Mouse (Mus musculus) adrenal gland, postnatal 10 days (tissue): ENCODE measurements around the gene Art4. TPM values are rescaled to one million over a fixed set of nuclear protein-coding genes. Genes with fewer than 3 reads are reported as not detected.

Experiments used
- DNase-seq: peaks from one replicate; pipeline ENCODE4 v3.0.0; 2021; ENCODE audit warnings: mixed read lengths
- total RNA-seq, 2 experiments: library from RNA; stranded (reverse); gene quantifications; 2 replicates each; pipeline ENCODE4 v1.2.3; 2021

Gene Art4
- total RNA-seq, 2 experiments from 2014 or later, result 5.9 to 7.5 TPM

DNA sequence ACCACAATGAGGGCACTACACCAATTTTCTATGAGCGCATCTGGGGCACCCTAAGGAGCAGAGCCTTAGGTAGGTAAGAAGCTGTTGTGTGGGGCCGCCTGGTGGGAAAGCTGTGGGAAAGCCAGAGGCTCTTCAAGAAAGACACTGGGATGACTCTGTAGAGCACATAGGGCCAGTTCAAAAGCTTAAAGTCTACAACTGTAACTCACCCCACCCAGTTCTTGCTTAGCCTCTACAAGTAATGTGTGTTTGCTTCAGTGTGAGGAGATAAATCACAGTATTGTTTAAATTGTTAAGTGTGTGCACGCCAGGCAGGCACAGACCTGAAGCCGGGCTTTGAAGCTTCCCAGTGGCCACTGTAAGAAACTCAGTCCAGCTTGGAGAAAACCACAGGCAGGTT, 8.6 kb upstream of the Art4 start:
- DNase-seq, result no peak

DNA sequence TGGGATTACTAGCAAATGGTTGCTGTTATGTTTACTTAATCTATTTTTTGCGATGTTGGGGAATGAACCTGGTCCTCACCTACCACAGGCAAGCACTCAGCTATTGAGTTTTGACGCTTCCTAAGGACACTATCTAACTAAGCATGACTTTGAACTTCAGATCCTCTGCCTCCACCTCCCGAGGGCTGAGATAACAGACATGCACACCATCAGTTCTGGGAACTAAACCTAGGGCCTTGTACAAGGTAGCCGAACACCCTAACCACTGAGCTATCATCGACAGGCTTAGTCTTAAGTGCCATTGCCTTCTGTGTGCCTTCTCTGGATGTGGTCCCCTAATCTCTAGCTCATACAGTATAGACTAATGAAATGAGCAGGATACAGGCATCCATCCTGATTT, 7.8 kb upstream of the Art4 start:
- no peak for DNase-seq

DNA sequence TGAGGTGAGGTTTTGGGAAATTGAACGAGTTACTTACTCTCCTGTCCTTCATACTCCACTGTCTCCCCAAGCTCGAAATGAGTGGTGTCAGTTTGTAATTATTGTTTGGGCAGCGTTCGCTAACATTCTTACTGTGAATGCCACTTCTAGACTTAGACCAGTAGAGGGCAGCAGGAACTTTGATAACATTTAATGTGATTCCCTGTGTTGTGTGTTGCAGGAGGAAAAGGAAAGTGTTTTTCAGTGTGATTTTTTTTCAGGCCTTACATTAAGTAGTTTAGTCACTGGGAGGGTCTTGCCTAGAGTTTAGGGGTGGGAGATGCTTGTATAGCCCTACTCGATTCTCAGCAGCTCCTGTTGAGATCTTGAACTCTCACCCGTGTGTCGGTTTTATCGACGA, 3.5 kb upstream of the Art4 start:
- peak; percentile 21 for DNase-seq

DNA sequence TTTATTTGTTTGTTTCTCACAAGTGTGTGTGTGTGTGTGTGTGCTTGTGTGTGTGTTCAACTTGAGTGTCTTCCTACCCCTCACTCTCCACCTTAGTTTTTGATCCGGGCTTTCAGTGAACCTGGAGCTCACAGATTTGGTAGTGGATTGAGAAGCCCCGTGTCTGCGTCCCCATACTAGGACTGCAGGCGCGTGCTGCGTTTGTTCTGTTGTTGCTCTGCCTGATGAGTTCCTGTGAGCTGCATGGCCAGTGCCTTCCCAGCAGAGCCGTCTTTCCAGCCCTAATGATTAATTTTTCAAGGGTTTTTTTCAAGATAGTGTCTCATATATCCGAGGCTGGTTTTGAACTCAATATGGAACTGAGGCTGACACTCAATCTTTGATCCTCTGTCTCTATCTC, 887 bp upstream of the Art4 start:
- peak; percentile 10 for DNase-seq

DNA sequence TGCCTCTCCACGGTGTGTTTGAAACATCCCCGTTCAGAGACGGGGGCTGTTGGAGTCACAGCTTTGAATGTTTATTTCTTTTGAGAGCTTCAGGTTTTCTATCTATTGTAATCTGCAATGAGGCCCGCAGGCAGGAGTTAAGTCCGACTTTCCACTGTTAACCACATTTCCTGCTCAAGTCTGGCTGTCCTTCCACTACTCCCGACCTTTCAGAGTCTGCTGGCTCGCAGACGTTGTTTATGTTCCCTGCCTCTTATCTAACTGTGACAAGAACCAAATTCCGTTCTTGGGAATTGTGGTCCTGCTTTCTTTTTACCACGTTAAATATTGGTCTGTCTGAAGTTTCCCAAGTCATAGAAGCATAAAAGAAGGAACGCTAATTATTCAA, 334 bp upstream of the Art4 start:
- peak; percentile 49 for DNase-seq

DNA sequence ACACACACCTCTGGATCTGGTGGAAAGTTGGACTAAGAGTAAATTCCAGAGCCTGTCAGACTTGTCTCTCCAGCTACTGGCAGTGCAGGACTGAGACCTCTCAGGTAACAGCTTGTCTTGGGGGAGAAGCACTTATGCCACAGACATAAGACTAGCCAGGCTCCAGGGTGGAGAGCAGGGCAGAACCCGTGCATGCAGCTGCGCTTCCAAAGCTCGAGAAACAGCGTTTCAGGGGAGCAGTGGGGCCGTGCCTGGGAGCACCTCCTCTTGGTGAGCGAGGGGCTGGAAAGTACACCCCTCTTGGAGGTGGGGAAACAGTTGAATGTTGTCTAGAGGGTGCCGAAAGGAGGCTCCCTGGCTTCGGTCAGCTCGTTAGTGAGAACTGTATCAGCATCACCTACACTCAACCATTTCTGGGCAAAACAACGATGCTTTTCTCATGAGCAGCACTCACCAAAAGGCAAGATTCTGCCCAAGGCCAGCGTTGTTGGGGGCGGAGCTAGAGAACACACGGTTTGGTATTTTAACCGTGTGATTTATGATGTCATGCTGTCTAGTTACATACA, 1.4 kb downstream of the Art4 start:
- DNase-seq, result peak; percentile 51

DNA sequence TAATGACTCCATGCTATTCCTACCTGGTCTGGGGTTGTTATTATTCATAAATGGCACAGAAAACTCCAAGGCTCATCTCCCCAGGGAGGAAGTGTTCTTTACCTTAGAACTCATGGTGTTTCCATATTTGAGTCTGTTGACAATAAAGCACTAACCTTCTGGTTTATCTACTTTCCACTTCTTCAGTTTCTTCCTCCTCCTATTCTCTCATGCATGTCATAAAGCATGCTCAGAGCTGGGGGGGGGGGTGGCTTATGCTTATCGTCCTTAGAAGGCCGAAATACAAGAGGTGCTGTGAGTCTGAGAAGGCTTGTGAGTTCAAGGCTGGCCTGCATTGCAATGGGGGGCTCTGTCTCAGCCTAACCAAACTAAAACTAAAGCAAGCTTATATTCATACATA, 2.4 kb downstream of the Art4 start:
- no peak for DNase-seq

DNA sequence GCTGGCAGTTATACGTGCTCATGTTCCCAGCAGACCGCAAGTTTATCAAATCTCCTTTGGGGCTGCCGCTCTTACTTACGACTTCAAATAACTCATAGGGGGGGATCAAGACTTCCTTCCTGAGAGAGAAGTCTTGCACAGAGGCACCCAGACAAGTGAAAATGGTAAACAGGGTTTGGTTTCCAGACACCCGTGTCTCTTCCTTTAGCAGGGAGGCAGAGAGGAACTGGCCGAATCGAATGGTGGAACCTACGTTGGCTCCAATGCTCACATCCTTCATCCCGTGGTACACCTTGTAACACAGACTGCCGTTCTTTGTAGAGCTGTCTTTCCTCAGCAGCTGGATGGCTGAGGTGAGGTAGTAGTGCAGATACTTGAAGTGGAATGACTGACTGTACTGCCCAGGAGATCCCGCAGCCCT, 3.2 kb downstream of the Art4 start:
- no peak for DNase-seq

DNA sequence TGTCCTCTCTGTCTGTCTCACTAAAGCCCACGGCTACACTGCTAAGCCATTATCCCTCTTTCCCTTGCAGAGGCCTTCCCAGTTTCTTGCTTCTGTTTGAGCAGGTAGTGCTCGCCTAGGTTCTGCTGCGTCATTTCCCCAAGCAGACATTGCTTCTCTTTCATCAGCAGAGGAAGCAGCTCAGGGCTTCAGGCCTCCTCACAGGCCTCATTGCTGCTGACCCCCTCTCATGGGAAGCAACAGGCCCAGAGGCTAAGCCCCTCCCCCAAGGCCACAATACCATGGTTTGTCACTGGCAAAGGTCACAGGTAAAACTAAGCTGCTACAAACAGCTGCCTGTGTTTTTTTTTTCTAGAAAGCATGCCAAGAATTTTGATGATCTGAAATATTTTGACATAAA, 4.8 kb downstream of the Art4 start:
- no peak for DNase-seq

DNA sequence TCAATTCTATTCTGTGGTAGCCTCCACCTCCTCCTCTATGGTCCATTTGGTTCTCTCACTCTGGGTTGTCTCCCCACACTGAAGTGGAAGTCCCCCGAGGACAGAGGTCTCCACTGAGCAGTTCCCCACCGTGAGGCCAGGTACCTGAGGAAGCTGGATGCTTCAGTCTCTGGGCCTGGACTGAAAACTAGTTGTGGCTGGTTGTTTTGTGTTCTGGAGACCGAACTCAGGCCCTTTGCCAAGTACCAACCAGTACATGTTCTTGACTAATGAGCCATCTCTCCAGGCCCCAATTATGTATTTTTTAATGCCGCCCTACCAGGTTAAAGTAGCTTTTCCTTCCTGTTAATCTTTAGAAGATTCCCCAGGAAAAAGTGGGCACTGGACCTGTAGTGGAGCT, 5.2 kb downstream of the Art4 start:
- DNase-seq, result no peak

DNA sequence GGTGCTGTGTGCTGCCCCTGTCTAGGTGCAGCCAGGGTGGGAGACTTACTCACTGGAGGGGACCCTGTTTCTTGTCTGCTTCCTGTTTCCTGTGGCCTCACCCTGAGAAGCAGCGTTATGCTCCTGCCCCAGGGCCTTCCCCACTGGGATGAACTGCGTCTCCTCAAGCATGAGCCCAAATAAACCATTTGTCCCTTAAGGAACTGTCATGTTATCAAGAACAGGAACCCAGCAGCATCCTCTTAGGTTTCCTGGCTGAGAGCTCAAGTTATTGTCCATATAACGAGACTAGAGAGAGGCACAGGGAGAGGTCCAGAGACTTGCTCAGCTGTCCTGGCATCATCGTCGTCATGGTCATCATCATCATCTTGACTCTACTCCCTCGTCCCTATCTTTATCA, 7.3 kb downstream of the Art4 start:
- DNase-seq, result no peak

DNA sequence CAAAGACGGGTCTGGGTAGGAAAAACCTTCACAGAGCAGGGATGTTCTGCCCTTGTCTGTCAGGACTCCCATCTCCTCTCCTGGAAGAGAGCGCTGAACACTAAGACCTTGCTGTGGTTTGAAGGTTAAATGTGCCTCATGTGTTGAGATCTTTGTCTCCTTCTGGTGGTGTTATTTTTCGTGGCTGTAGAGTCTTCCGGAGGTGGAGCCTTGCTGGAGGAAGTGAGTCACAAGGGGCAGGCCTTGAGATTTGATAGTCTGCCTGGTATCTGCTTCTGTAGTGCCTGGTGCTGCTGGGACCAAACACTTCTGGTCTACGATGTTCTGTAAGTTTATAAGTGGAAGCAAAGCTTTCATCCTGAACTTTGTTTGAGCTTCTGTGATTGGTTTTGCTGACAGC, 8.6 kb downstream of the Art4 start:
- DNase-seq, result no peak

DNA sequence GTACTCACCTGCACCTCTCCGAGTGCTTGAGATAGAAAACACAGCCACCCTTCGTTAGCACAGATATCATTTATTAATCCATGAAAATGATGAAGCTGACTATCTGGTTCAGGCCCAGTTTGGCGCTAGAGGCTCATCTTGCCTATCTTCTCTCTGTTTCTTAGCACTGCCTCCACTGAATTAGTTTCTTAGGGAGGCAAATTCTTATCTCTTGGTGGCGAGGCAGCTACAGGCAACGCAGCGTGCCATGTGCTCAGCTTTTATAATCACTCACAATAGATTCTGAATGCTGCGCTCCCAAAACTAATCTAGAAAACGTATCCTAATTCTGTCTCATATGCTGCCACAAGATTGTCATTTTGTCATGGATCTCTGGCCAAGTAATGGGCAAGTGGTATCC, 9.1 kb downstream of the Art4 start:
- no peak for DNase-seq

DNA sequence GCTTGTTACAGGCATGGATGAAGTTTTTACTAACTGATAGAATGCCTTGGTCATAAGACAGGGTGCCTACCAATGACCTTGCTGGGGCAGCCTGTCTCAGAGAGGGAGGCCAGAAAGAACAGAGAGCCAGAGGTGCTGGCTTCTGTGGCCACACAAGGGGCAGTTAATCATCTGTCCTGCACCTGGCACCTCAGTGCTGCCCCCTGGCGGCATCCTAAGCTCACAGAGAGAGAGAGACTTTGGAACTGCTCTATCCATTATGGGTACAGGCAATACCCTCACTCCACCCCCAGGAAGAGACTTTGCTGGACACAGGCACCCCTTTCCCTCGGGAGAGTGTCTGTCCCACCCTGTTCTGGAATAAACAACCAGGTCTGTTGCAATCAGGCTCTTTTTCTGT, 9.7 kb downstream of the Art4 start:
- DNase-seq, result peak; percentile 79

DNA sequence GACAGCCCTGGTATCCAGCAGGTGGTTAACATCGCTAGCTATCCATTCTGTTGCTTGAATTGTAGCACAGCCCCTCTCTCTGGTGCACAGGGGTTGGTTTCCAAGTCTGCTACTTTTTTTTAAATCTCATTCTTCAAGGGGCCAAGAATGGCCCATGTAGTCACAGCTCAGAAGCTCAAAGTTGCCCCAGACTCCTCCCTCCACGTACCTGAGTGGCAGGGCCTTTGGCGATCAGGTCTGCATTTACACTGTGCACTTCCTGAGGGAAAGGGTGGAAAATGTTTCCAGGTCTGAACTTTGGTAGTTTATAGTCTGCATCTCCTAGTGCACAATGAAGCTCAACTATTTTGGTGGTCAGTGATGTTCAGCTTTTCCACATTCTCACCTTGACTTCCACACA, 10.3 kb downstream of the Art4 start:
- DNase-seq, result no peak

DNA sequence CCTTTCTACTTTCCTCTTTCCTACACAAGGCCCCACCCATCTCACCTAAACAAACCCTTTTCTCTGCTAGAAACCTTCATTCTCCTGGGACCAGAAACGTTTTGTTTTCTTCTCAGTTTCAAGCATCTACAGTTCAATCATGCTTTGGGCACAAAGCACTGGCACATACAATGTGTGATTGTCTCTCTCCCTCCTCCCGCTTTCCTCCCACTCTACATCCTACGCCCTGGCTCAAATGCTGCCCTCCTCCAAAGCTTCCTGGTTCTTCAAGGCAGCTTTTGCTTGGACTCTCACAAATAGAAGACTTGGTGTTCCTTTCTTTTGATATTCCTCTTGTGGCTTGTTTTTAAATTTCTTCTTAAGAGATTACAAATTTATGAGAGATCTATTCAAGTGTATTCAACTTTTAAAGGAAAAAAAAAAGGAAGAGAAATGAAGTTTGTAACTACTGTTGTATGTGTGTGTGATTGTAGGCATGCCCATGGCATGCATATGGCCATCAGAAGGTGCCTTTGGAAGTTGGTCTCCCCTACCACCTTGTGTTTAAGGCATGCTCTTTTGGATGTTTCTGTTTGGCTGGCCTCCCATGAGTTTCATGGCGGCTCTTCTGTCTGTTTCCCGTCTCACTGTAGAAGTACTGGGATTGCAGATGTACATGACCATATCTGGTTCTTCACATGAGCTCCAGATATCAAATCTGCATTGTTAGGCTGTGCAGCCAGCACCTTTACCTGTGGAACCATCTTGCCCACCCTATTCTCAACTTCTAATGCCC, 11.6 kb downstream of the Art4 start:
- DNase-seq, result no peak

DNA sequence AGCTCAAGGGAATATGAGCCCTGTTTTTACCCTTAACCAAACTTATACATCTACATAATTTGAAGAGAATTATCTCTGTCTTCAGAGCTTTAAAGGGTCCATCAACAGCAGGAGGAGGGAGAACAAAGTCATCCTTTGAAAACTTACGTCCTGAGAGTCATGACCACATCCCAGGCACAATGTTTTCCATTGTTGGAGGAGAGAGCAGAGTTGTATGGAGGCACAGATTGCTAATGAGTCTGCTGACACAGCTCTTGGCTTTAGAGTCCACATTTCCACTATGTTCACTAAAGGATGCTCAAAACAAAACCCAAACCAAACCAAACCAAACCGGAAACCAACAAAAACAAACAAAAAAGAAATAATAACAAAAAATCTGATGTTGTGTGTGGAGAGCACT, 12.6 kb downstream of the Art4 start:
- DNase-seq, result no peak

DNA sequence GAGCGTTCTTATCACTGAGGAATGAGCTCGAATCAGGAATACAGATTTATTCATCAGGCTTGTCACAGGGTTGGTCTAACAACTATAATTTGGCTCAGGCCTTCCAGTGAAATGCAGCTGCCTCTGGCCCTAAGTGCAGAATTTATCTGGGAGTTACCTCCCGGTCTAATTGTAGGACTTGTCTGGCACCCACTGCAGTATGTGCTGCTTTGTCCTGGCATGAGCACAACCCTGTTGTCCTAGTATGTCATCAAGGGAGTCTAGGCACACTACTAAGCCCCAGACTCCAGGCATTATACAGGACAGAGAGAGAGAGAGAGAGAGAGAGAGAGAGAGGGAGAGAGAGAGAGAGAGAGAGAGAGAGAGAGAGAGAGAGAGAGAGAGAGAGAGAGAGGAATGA, 20.2 kb downstream of the Art4 start:
- DNase-seq, result no peak

DNA sequence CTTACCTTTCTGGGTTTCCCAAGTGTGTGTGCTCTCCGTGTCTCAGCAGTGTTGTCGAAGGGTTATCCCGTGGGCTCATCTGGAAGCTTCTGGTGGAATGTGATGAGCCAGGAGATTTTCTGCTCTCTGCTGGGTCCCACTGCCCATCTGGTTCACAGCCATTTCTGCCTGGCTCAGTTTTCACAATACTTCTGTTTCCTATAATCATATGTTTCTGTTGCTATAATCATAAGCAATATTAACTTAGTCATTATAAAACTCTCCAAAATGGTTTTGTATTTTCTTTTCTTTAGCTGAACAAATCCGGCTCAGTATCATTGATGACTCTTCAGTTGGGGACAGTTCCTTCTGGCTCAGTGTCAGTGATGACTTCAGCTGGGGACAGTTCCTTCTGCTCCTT, 22.2 kb downstream of the Art4 start, which contains the start of gene Smco3:
Gene Smco3 (minus strand): TSS at position 101 of the 400 bp plus-strand sequence.
- DNase-seq, result no peak

DNA sequence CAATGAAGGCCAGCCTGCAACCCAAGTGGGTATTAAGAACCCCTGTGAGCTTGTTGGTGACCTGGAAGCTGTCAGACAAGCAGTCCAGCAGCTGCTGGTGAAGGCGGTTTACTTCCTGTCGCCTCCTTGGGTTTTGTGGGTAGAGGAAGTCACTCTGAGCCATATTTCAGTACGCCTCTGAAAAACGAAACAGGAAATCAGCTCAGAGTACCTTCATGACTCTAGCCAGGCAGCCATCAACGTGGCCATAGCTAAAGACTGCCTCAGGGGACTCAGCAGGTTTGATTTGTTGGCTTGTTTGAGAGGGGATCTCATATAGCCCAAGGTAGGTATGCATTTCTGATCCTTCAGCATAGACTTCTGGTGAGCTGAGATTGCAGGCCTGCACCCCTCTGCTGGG, 25.8 kb downstream of the Art4 start:
- DNase-seq, result no peak

DNA sequence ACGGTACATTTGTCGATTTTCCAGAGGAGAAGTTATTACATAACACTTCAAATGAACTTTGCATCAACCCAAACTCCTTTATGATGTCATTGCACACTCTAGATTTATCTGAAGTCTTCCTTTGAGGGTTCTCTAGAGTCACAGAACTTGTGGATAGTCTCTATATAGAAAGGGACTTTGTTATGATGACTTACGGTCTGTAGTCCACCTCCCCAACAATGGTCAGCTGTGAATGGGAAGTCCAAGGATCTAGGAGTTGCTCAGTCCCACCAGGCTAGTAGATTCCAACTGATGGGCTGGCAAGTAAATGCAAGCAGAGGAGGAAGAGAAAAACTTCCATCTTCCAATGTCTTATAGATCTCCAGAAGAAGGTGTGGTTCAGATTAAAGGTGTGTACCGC, 28.9 kb downstream of the Art4 start:
- no peak for DNase-seq

DNA sequence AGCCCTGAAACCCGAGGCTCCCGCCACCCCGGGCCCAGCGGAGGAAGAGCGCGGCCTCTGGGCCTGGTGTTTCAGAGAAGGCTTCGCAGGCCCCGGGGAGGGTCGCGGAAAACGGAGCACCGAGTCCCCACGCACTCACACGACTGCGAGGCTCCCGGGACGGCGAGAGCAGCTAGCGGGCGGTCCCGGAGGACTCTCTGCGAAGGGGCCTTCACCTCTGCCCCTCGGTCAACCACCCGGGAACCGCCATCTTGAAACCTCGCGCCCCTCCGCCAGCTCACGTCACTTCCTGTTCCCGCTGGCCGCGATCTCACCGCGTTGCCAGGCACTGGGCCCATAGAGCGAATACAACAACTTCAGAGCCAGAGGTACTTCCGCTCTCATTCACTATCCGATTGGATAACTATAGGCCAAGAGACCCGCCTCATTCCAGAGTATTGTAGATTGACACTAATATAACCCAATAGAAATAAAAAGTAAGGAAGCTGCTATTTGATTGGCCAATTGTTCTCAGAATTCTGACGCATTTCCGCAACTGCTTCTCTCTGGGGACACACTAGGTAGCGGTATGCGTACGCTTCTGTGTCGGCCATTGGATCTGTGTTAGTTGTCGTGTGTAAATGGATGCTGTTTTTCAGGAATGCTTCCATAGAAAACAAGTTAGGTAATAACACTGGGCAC, 29.5 kb downstream of the Art4 start, which contains the start of gene Wbp11:
Gene Wbp11 (minus strand): TSS at position 353 of the 681 bp plus-strand sequence.
- DNase-seq, result peak; percentile 96

DNA sequence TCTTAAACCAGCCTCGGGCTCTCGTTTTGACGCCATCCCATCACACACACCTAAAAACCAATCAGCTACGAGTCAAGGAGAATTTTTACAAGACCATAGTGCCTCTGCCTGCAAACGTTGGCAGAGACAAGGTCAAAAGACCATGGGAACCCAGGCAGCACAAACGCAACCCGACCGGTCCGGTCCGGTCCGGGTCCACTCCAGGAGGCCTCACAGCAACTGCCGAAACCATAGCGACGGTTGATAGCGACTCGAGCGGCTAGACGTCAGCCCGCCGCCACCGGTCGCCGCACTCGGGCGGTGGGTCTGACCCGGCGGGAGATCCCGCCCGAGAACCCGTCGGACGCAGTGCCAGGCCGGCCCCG, 30.0 kb downstream of the Art4 start, which contains the start of gene BC049715:
Gene BC049715 (plus strand): TSS at position 111 of the 365 bp plus-strand sequence.
- DNase-seq, result no peak

DNA sequence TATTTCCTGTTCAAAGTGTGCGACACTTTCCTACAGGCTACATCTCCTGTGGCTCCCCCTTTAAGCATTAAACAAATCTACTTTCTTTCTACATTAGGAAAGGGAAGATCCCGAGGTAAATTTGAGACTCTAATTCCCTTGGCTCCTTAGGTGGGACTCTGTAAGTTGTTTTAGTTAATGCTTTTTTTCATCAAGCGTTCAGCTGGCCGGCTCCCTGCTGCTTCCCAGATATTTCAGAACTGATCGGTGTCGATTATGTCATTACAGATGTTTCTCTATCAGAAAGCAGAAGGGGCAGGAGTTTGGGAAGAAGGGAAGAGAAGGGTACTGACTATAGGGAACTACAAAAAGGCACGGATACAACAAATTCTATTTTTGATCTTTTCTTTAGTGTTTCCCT, 30.4 kb downstream of the Art4 start:
- no peak for DNase-seq
